Mouse (Mus musculus) hindbrain, embryonic 12.5 days (tissue): ENCODE measurements at regions not wholly inside any gene's neighbourhood (a gene's known extent, or its start where the extent isn't known, plus 50 kb on each side); places are given as distances from the start of the nearest gene placed in this dataset.

ENCODE experiments used
- ATAC-seq: fragments of 200-750 bp; cut with Nextera tagmentation; 2 replicates; pipeline ENCODE4 v1.8.0; 2017; ENCODE audit warnings: moderate TSS enrichment; ENCODE audit not compliant: low FRiP score
- H3K27ac ChIP-seq: fragments of 300-500 bp; sonication (generic); 2 replicates; pipeline ENCODE4 v1.5.1; 2016; ENCODE audit warnings: mild to moderate bottlenecking
- H3K27me3 ChIP-seq: fragments of 300-500 bp; sonication (generic); 2 replicates; pipeline ENCODE4 v1.6.1; 2016; ENCODE audit warnings: mild to moderate bottlenecking
- H3K36me3 ChIP-seq: fragments of 300-500 bp; sonication (generic); 2 replicates; pipeline ENCODE4 v1.6.1; 2016; ENCODE audit warnings: mild to moderate bottlenecking
- H3K4me1 ChIP-seq: fragments of 300-500 bp; sonication (generic); 2 replicates; pipeline ENCODE4 v1.6.1; 2016
- H3K4me2 ChIP-seq: fragments of 300-500 bp; sonication (generic); replicated peaks from 2 replicates; pipeline ENCODE4 v1.6.1; 2016; ENCODE audit warnings: mild to moderate bottlenecking
- H3K4me3 ChIP-seq: fragments of 300-500 bp; sonication (generic); 2 replicates; pipeline ENCODE4 v1.5.1; 2016; ENCODE audit warnings: mild to moderate bottlenecking
- H3K9ac ChIP-seq: fragments of 300-500 bp; sonication (generic); 2 replicates; pipeline ENCODE4 v1.6.1; 2016; ENCODE audit warnings: mild to moderate bottlenecking, moderate library complexity
- H3K9me3 ChIP-seq: fragments of 300-500 bp; sonication (generic); replicated peaks from 2 replicates; pipeline ENCODE4 v1.6.1; 2016; ENCODE audit warnings: mild to moderate bottlenecking
- WGBS: fragments of 180-500 bp; shearing (Covaris S2); methylation state at CpG from one replicate; pipeline ENCODE4 v1.1.7; 2016; 5-methylcytosine and 5-hydroxymethylcytosine counted together

DNA sequence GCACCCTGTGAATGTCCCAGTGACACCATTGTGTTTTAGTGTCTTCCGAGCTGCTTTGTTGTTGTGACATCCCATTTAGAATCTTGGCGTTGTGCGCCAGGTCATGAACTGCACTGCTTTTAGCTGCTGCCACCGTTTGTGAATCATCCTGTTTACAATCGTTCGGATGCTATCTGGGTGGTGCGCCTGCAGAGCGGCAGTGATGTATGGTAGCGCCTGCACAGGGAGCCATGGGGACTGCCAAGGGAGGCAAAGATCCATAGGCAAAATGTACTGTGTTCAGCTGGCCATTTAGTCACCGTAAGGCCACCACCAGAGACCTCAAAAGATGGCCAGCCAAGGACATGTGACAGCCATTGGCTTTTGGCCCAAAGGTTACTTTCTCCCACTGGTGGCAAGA is 93.3 kb downstream of the Gm4791 start:
- no peak overlapping the region for H3K9ac ChIP-seq
- WGBS, result 62% methylated on average over 10 of the region's 10 CpGs
- no peak for ATAC-seq
- no peak overlapping the region for H3K4me3 ChIP-seq
- H3K27ac ChIP-seq, result no peak overlapping the region
- H3K9me3 ChIP-seq, result no peaks in the 10 kb centered on the region
- no peaks in the 10 kb centered on the region for H3K27me3 ChIP-seq
- H3K36me3 ChIP-seq, result no peaks in the 10 kb centered on the region
- no peaks in the 10 kb centered on the region for H3K4me1 ChIP-seq
- H3K4me2 ChIP-seq, result no peak overlapping the region

DNA sequence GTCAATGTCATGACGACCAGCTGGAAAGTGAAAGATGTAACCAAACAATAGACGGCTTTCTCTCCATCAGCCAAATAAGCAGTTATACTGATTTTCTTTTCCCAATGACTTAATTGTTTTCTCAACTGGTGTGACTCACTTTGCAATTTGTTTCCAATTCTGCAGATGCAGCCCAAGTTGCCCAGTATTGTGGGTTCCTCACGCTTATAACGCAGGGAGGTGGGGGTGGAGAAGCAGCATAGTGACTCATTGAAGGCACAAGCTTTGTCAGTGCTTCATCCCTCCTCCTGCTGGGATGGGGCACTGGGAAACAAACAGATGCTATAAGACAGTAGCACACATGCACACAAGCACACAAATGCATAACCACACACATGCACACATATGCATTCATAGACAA is 97.1 kb downstream of the Gm4791 start:
- Histone ChIP-seq H3K4me3 (no peak overlapping the region), H3K9ac (no peak overlapping the region), H3K27ac (no peak overlapping the region), H3K36me3 (no peaks in the 10 kb centered on the region), H3K27me3 (no peaks in the 10 kb centered on the region), H3K4me2 (no peak overlapping the region), H3K4me1 (no peaks in the 10 kb centered on the region), H3K9me3 (no peaks in the 10 kb centered on the region)
- 83% methylated on average over 4 of the region's 4 CpGs for WGBS
- no peak for ATAC-seq

GRCm38 (mm10) chr9:47103316-47103715 is 104.8 kb downstream of the Gm4791 start:
- Histone ChIP-seq H3K27ac (no peak overlapping the region), H3K36me3 (no peaks in the 10 kb centered on the region), H3K4me3 (no peak overlapping the region), H3K9me3 (no peaks in the 10 kb centered on the region), H3K9ac (no peak overlapping the region), H3K27me3 (no peaks in the 10 kb centered on the region), H3K4me2 (no peak overlapping the region), H3K4me1 (peaks cover 4% of the 10 kb centered on the region; the same call in 1 of the 2 replicates)
- WGBS, result 88% methylated on average over 3 of the region's 3 CpGs
- no peak for ATAC-seq

GRCm38 (mm10) chr9:47103966-47104365 is 105.4 kb downstream of the Gm4791 start:
- ATAC-seq, result no peak
- H3K9ac ChIP-seq, result no peak overlapping the region
- WGBS, result 71% methylated on average over 5 of the region's 5 CpGs
- no peaks in the 10 kb centered on the region for H3K27me3 ChIP-seq
- no peaks in the 10 kb centered on the region for H3K36me3 ChIP-seq
- peaks cover 4% of the 10 kb centered on the region; the same call in 1 of the 2 replicates for H3K4me1 ChIP-seq
- H3K27ac ChIP-seq, result no peak overlapping the region
- no peak overlapping the region for H3K4me3 ChIP-seq
- H3K9me3 ChIP-seq, result no peaks in the 10 kb centered on the region
- no peak overlapping the region for H3K4me2 ChIP-seq

- H3K27me3 ChIP-seq, result no peaks in the 10 kb centered on the region
- H3K4me3 ChIP-seq, result no peak overlapping the region
- H3K4me2 ChIP-seq, result no peak overlapping the region
- H3K27ac ChIP-seq, result no peak overlapping the region
- H3K36me3 ChIP-seq, result no peaks in the 10 kb centered on the region
- peaks cover 4% of the 10 kb centered on the region; the same call in 1 of the 2 replicates for H3K4me1 ChIP-seq
- no peaks in the 10 kb centered on the region for H3K9me3 ChIP-seq
- H3K9ac ChIP-seq, result no peak overlapping the region
- no peak for ATAC-seq
- whole genome bisulfite sequencing, result 53% methylated on average over 5 of the region's 5 CpGs
These were observed 109.6 kb downstream of the Gm4791 start for GRCm38 (mm10) chr9:47108096-47108495.

GRCm38 (mm10) chr9:47119253-47119652 is 120.7 kb downstream of the Gm4791 start:
- no peak for ATAC-seq
- Histone ChIP-seq H3K9ac (no peak overlapping the region), H3K27me3 (peaks cover 5% of the 10 kb centered on the region; the same call in 1 of the 2 replicates), H3K9me3 (no peaks in the 10 kb centered on the region), H3K4me2 (no peak overlapping the region), H3K36me3 (no peaks in the 10 kb centered on the region), H3K4me1 (no peaks in the 10 kb centered on the region), H3K4me3 (no peak overlapping the region), H3K27ac (no peak overlapping the region)
- WGBS, result 81% methylated on average over 8 of the region's 8 CpGs

GRCm38 (mm10) chr9:47123113-47123512 is 124.6 kb downstream of the Gm4791 start:
- Histone ChIP-seq H3K27me3 (peaks cover 5% of the 10 kb centered on the region; the same call in 1 of the 2 replicates), H3K4me2 (no peak overlapping the region)
- 90% methylated on average over 2 of the region's 2 CpGs for whole genome bisulfite sequencing

GRCm38 (mm10) chr9:47125517-47125916 is 127.0 kb downstream of the Gm4791 start:
- H3K4me1 ChIP-seq, result no peaks in the 10 kb centered on the region
- no peak overlapping the region for H3K9ac ChIP-seq
- no peak overlapping the region for H3K27ac ChIP-seq
- H3K27me3 ChIP-seq, result no peaks in the 10 kb centered on the region
- H3K9me3 ChIP-seq, result no peaks in the 10 kb centered on the region
- H3K4me3 ChIP-seq, result no peak overlapping the region
- no peak overlapping the region for H3K4me2 ChIP-seq
- ATAC-seq, result no peak
- WGBS, result 84% methylated on average over 3 of the region's 3 CpGs
- H3K36me3 ChIP-seq, result no peaks in the 10 kb centered on the region

More at GRCm38 (mm10) chr9:47123113-47123512, 124.6 kb downstream of the Gm4791 start:
- Histone ChIP-seq H3K4me3 (no peak overlapping the region), H3K9ac (no peak overlapping the region), H3K9me3 (no peaks in the 10 kb centered on the region), H3K36me3 (no peaks in the 10 kb centered on the region), H3K4me1 (no peaks in the 10 kb centered on the region), H3K27ac (no peak overlapping the region)
- ATAC-seq, result no peak

DNA sequence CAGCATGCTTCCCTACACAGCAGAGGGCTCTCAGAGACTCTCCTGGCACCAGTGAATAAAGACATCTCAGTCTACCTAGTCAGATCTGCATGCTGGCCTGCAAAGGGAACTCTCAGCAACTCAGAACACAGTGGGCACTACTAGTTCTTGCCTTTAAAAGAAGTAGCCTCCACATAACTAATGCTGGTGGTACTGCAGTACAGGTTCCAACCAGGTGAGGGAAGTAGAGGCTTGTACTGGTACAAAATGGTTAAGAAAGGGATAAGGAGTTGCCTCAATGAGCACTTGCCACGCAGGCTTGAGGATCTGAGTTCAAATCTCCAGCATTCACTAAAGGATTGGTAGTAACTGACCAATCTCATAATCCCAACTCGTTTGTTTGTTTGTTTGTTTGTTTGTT is 127.7 kb downstream of the Gm4791 start:
- 85% methylated on average over 2 of the region's 2 CpGs for WGBS
- ATAC-seq, result no peak
- H3K9me3 ChIP-seq, result no peaks in the 10 kb centered on the region

DNA sequence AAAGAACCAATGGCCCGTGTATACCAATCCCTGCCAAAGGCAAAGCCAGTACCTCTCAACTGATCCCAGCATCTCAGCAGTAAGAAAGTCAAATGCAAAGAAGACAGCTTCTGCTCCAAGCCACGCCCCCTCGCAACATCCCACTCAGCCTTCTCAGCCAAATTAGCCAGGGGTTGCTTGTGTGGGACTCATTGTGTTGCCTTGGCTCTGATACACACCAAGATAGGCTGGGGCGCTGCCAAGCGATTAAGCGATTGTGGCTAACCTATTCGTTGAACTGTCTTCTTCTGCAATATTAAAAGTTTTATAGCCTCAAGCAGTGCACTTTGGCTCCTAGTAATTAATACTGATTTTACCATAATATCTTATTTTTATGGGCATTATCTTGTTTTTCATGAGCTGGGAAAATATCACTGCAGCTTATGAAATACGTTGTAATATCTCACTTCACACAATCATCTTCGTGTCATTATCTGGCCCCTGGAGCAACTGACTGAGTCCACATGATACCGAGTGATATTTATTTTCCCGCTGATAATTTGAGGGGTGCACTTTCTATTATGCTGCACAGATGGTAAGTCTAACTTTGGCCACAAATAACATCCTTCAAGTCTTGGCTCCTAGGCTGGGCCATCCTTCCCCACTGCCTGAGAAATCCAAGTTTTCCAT is 129.3 kb downstream of the Gm4791 start:
- 90% methylated on average over 11 of the region's 11 CpGs for WGBS
- H3K27me3 ChIP-seq, result no peaks in the 10 kb centered on the region
- no peak overlapping the region for H3K4me2 ChIP-seq
- ATAC-seq, result no peak
- no peaks in the 10 kb centered on the region for H3K9me3 ChIP-seq
- no peak overlapping the region for H3K9ac ChIP-seq
- H3K4me3 ChIP-seq, result no peak overlapping the region
- no peaks in the 10 kb centered on the region for H3K36me3 ChIP-seq
- no peaks in the 10 kb centered on the region for H3K4me1 ChIP-seq
- H3K27ac ChIP-seq, result no peak overlapping the region

More for the DNA sequence above, 127.7 kb downstream of the Gm4791 start:
- no peak overlapping the region for H3K9ac ChIP-seq
- H3K36me3 ChIP-seq, result no peaks in the 10 kb centered on the region
- H3K4me1 ChIP-seq, result no peaks in the 10 kb centered on the region
- no peak overlapping the region for H3K4me3 ChIP-seq
- no peak overlapping the region for H3K4me2 ChIP-seq
- no peaks in the 10 kb centered on the region for H3K27me3 ChIP-seq
- H3K27ac ChIP-seq, result no peak overlapping the region

DNA sequence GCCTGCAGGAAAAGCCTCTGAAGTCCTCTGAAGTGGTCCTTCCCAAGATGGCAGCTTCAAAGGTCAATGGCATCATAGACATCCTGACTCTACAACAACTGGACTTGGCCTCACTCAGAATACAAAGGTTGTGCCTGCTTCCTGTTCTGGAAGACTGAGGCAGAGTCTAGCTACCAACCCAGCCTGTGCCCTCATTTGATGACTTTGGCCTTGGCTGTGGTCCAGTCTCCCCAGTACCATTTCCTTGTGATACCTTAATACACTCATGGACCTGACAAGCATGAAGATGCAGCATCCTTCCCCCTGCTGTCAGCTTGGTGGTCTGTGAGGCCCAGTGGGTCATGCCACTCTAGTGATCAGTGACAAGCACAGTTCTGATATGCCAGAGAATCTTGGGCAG is 130.6 kb downstream of the Gm4791 start:
- H3K36me3 ChIP-seq, result no peaks in the 10 kb centered on the region
- no peak for ATAC-seq
- no peaks in the 10 kb centered on the region for H3K4me1 ChIP-seq
- no peak overlapping the region for H3K9ac ChIP-seq
- H3K9me3 ChIP-seq, result no peaks in the 10 kb centered on the region
- H3K4me2 ChIP-seq, result no peak overlapping the region
- H3K4me3 ChIP-seq, result no peak overlapping the region
- no peak overlapping the region for H3K27ac ChIP-seq
- no peaks in the 10 kb centered on the region for H3K27me3 ChIP-seq

DNA sequence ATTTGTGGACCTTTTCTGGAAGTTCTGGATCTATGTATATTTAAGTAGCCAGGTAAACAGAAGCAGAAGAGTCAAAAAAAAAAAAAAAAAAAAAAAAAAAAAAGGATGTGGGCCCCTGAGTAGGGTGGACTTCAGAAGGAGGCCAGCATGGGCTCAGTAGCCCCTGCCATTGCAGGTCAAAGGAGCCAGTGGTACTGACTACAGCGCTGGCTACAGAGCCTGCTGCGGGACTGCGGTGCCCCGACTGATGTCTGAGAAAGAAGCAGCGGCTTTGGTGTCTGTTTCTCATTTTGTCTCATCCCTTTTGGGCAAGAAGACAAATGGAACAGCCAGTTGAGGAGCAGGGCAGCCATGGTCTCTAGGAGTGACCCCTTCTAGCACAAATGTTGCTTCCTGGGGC is 134.9 kb downstream of the Gm4791 start:
- H3K4me3 ChIP-seq, result no peak overlapping the region
- no peak overlapping the region for H3K27ac ChIP-seq
- H3K9ac ChIP-seq, result no peak overlapping the region
- H3K9me3 ChIP-seq, result no peaks in the 10 kb centered on the region
- H3K36me3 ChIP-seq, result no peaks in the 10 kb centered on the region
- no peak overlapping the region for H3K4me2 ChIP-seq
- no peaks in the 10 kb centered on the region for H3K4me1 ChIP-seq
- no peaks in the 10 kb centered on the region for H3K27me3 ChIP-seq
- WGBS, result 79% methylated on average over 5 of the region's 5 CpGs
- no peak for ATAC-seq

DNA sequence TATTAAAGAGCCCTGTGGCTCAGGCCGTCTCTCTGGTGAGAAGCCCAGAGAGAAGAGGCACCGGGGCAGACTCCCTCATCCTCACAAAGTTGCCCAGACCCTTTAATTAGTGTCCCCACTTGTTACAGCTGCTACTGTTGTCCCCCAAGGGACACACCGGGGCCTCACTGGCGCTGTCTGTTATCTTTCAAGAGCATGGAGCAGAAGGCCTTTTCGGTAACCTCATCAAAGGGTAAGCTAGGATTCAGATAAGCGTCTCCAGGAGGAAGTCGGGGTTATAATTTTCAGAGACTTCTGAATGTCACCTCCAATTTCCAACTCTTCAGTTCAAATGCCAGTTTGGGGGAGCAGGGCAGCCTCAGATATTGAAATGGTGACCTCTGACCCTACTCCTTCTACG is 135.3 kb downstream of the Gm4791 start:
- H3K27me3 ChIP-seq, result no peaks in the 10 kb centered on the region
- no peak overlapping the region for H3K4me2 ChIP-seq
- H3K4me1 ChIP-seq, result no peaks in the 10 kb centered on the region
- H3K27ac ChIP-seq, result no peak overlapping the region
- H3K4me3 ChIP-seq, result no peak overlapping the region
- no peaks in the 10 kb centered on the region for H3K36me3 ChIP-seq
- no peak overlapping the region for H3K9ac ChIP-seq
- 73% methylated on average over 8 of the region's 8 CpGs for WGBS
- H3K9me3 ChIP-seq, result no peaks in the 10 kb centered on the region
- ATAC-seq, result no peak
